Mouse (Mus musculus) CD4-positive, CD25-positive, alpha-beta regulatory T cell, adult 4 months (primary cell): ENCODE measurements around the gene Ctsq. TPM values are rescaled to one million over a fixed set of nuclear protein-coding genes. Genes with fewer than 3 reads are reported as not detected.
"Not testable (repeated sequence)": the region's sequence is repeated elsewhere in the genome, so short reads cannot be mapped to it uniquely, and the experiment has no call there.

ENCODE experiments used
- ATAC-seq: one replicate; pipeline ENCODE4 v1.8.0; 2017
- polyA plus RNA-seq, 2 experiments: library from polyadenylated mRNA; unstranded; fragments of 100-300 nt; shearing (Covaris generic); gene quantifications; one replicate each; pipeline ENCODE4 v1.2.1; 2017

Gene Ctsq
- not detected for polyA plus RNA-seq

GRCm38 (mm10) chr13:61040531-61040930 is at the start of gene Ctsq:
Ctsq (minus strand) TSS chr13:61040631.
- ATAC-seq, result no peak

- no peak for ATAC-seq
Observed at GRCm38 (mm10) chr13:61022785-61023184, 17.6 kb downstream of the Ctsq start.

- no peak for ATAC-seq
Observed at GRCm38 (mm10) chr13:61021844-61022243, 18.6 kb downstream of the Ctsq start.

GRCm38 (mm10) chr13:61010171-61010570 is 30.3 kb downstream of the Ctsq start:
- ATAC-seq, result no peak

GRCm38 (mm10) chr13:61005859-61006258 is 34.6 kb downstream of the Ctsq start, which contains the start of gene Ctsj:
Ctsj (minus strand) TSS chr13:61005959.
- no peak for ATAC-seq

GRCm38 (mm10) chr13:60997600-60997999 is 42.8 kb downstream of the Ctsq start:
- ATAC-seq, result no peak

- not testable (repeated sequence) for ATAC-seq
Observed at GRCm38 (mm10) chr13:60986915-60987314, 53.5 kb downstream of the Ctsq start.

Other genes starting within 250 kb of the Ctsq start
- gene Ctsll3, start 237.8 kb downstream of the Ctsq start, polyA plus RNA-seq, result not detected
- gene 4930486L24Rik, start 176.2 kb downstream of the Ctsq start, polyA plus RNA-seq, result 1 to 10 TPM; 1.2 to 1.6 TPM
- gene Gm49392, start 143.7 kb downstream of the Ctsq start, polyA plus RNA-seq, result not detected
- 1 to 10 TPM; 7.5 to 8.0 TPM for gene Ctla2b, start 143.2 kb downstream of the Ctsq start, polyA plus RNA-seq
- not detected for gene Tpbpb, start 135.8 kb downstream of the Ctsq start, polyA plus RNA-seq
- not detected for gene Gm49393, start 105.0 kb downstream of the Ctsq start, polyA plus RNA-seq
- gene Gm49391, start 104.1 kb downstream of the Ctsq start, polyA plus RNA-seq, result not detected
- 10 to 100 TPM; 25.4 to 33.4 TPM for gene Ctla2a, start 104.0 kb downstream of the Ctsq start, polyA plus RNA-seq
- gene Tpbpa, start 98.6 kb downstream of the Ctsq start, polyA plus RNA-seq, result not detected
- gene Ctsj, start 34.7 kb downstream of the Ctsq start, polyA plus RNA-seq, result not detected
- gene Ctsr, start 123.6 kb upstream of the Ctsq start, polyA plus RNA-seq, result not detected
- gene Cts6, start 162.8 kb upstream of the Ctsq start, polyA plus RNA-seq, result not detected
- not detected for gene Cts8, start 214.7 kb upstream of the Ctsq start, polyA plus RNA-seq
- not detected for gene Gm49398, start 248.2 kb upstream of the Ctsq start, polyA plus RNA-seq